Mouse (Mus musculus): ENCODE results near the gene Nod2. TPM values are rescaled to one million over a fixed set of nuclear protein-coding genes. Genes with fewer than 3 reads are reported as not detected.

The Nod2 gene
- polyA plus RNA-seq, 1 experiment: 0.43 TPM

GRCm38 (mm10) chr8:88697642-88698031 lies 50.5 kb downstream of the Nod2 start:
- Histone ChIP-seq H3K27me3 (ENCODE audit: control insufficient read depth, insufficient read depth, insufficient read length) (no peaks in the 10 kb centered on the region), H3K79me2 (ENCODE audit: control insufficient read depth, insufficient read depth) (peaks cover 45% of the 10 kb centered on the region), H3ac (ENCODE audit: control insufficient read depth, insufficient read length, low read depth) (peak overlapping the region; percentile 95), H3K4me3 (ENCODE audit: insufficient read depth, poor library complexity, severe bottlenecking) (peak overlapping the region; percentile 94), H3K36me3 (ENCODE audit: control insufficient read depth, insufficient read depth) (no peaks in the 10 kb centered on the region), H3K79me3 (ENCODE audit: low read depth) (peaks cover 26% of the 10 kb centered on the region)
- TF ChIP-seq CEBPB (IDR thresholded peaks at IDR 0.05; ENCODE audit: low read depth) (no peak), USF1 (IDR thresholded peaks at IDR 0.05; ENCODE audit: low read depth) (no peak), CTCF (IDR thresholded peaks at IDR 0.05; ENCODE audit: control insufficient read depth, insufficient read depth, insufficient read length) (no peak), FOSL1 (IDR thresholded peaks at IDR 0.05; ENCODE audit: insufficient read depth, low read length, poor library complexity, severe bottlenecking) (peak; percentile 37), MYOD1 (IDR thresholded peaks at IDR 0.05; ENCODE audit: control insufficient read depth, insufficient read length, low read depth) (peak; percentile 39), MAX (IDR thresholded peaks at IDR 0.05) (no peak), MYOG (IDR thresholded peaks at IDR 0.05; ENCODE audit: control insufficient read depth, extremely low read depth, insufficient read length) (no peak)

- Histone ChIP-seq H3ac (ENCODE audit: control insufficient read depth, insufficient read length, low read depth) (no peak overlapping the region), H3K36me3 (ENCODE audit: control insufficient read depth, insufficient read depth) (no peaks in the 10 kb centered on the region), H3K79me3 (ENCODE audit: low read depth) (peaks cover 30% of the 10 kb centered on the region), H3K4me3 (ENCODE audit: insufficient read depth, poor library complexity, severe bottlenecking) (peak overlapping the region; percentile 94), H3K27me3 (ENCODE audit: control insufficient read depth, insufficient read depth, insufficient read length) (no peaks in the 10 kb centered on the region), H3K79me2 (ENCODE audit: control insufficient read depth, insufficient read depth) (peaks cover 49% of the 10 kb centered on the region)
- TF ChIP-seq MYOG (IDR thresholded peaks at IDR 0.05; ENCODE audit: control insufficient read depth, extremely low read depth, insufficient read length): no peak
- no peak for TF ChIP-seq CEBPB (IDR thresholded peaks at IDR 0.05; ENCODE audit: low read depth)
- no peak for TF ChIP-seq MYOD1 (IDR thresholded peaks at IDR 0.05; ENCODE audit: control insufficient read depth, insufficient read length, low read depth)
- no peak for TF ChIP-seq FOSL1 (IDR thresholded peaks at IDR 0.05; ENCODE audit: insufficient read depth, low read length, poor library complexity, severe bottlenecking)
- TF ChIP-seq MAX (IDR thresholded peaks at IDR 0.05): no peak
- no peak for TF ChIP-seq USF1 (IDR thresholded peaks at IDR 0.05; ENCODE audit: low read depth)
- TF ChIP-seq CTCF (IDR thresholded peaks at IDR 0.05; ENCODE audit: control insufficient read depth, insufficient read depth, insufficient read length): no peak
Measured at GRCm38 (mm10) chr8:88698048-88698447, 50.9 kb downstream of the Nod2 start.

- TF ChIP-seq CEBPB (IDR thresholded peaks at IDR 0.05; ENCODE audit: low read depth) (no peak), MYOG (IDR thresholded peaks at IDR 0.05; ENCODE audit: control insufficient read depth, extremely low read depth, insufficient read length) (no peak), CTCF (IDR thresholded peaks at IDR 0.05; ENCODE audit: control insufficient read depth, insufficient read depth, insufficient read length) (no peak), MAX (IDR thresholded peaks at IDR 0.05) (no peak), MYOD1 (IDR thresholded peaks at IDR 0.05; ENCODE audit: control insufficient read depth, insufficient read length, low read depth) (no peak), FOSL1 (IDR thresholded peaks at IDR 0.05; ENCODE audit: insufficient read depth, low read length, poor library complexity, severe bottlenecking) (no peak)
- H3K36me3 ChIP-seq (ENCODE audit: control insufficient read depth, insufficient read depth): no peaks in the 10 kb centered on the region
- peaks cover 72% of the 10 kb centered on the region for H3K79me2 ChIP-seq (ENCODE audit: control insufficient read depth, insufficient read depth)
- H3K27me3 ChIP-seq (ENCODE audit: control insufficient read depth, insufficient read depth, insufficient read length): no peaks in the 10 kb centered on the region
- no peak overlapping the region for H3ac ChIP-seq (ENCODE audit: control insufficient read depth, insufficient read length, low read depth)
- H3K79me3 ChIP-seq (ENCODE audit: low read depth): peaks cover 34% of the 10 kb centered on the region
- H3K4me3 ChIP-seq (ENCODE audit: insufficient read depth, poor library complexity, severe bottlenecking): no peak overlapping the region
Measured at GRCm38 (mm10) chr8:88701611-88702010, 54.5 kb downstream of the Nod2 start.

- H3K36me3 ChIP-seq (ENCODE audit: control insufficient read depth, insufficient read depth): peaks cover 6% of the 10 kb centered on the region
- H3K79me2 ChIP-seq (ENCODE audit: control insufficient read depth, insufficient read depth): peaks cover 72% of the 10 kb centered on the region
- H3K27me3 ChIP-seq (ENCODE audit: control insufficient read depth, insufficient read depth, insufficient read length): no peaks in the 10 kb centered on the region
- H3K79me3 ChIP-seq (ENCODE audit: low read depth): peaks cover 34% of the 10 kb centered on the region
- no peak overlapping the region for H3ac ChIP-seq (ENCODE audit: control insufficient read depth, insufficient read length, low read depth)
- no peak overlapping the region for H3K4me3 ChIP-seq (ENCODE audit: insufficient read depth, poor library complexity, severe bottlenecking)
- TF ChIP-seq CTCF (IDR thresholded peaks at IDR 0.05; ENCODE audit: control insufficient read depth, insufficient read depth, insufficient read length) (no peak), FOSL1 (IDR thresholded peaks at IDR 0.05; ENCODE audit: insufficient read depth, low read length, poor library complexity, severe bottlenecking) (no peak), MYOG (IDR thresholded peaks at IDR 0.05; ENCODE audit: control insufficient read depth, extremely low read depth, insufficient read length) (no peak), CEBPB (IDR thresholded peaks at IDR 0.05; ENCODE audit: low read depth) (no peak), MAX (IDR thresholded peaks at IDR 0.05) (no peak), USF1 (IDR thresholded peaks at IDR 0.05; ENCODE audit: low read depth) (no peak), MYOD1 (IDR thresholded peaks at IDR 0.05; ENCODE audit: control insufficient read depth, insufficient read length, low read depth) (no peak)
Measured at GRCm38 (mm10) chr8:88702816-88703215, 55.7 kb downstream of the Nod2 start.

- Histone ChIP-seq H3K79me3 (ENCODE audit: low read depth) (no peaks in the 10 kb centered on the region), H3K4me3 (ENCODE audit: insufficient read depth, poor library complexity, severe bottlenecking) (no peak overlapping the region), H3K36me3 (ENCODE audit: control insufficient read depth, insufficient read depth) (peaks cover 43% of the 10 kb centered on the region), H3K27me3 (ENCODE audit: control insufficient read depth, insufficient read depth, insufficient read length) (no peaks in the 10 kb centered on the region), H3K79me2 (ENCODE audit: control insufficient read depth, insufficient read depth) (no peaks in the 10 kb centered on the region), H3ac (ENCODE audit: control insufficient read depth, insufficient read length, low read depth) (no peak overlapping the region)
- TF ChIP-seq CTCF (IDR thresholded peaks at IDR 0.05; ENCODE audit: control insufficient read depth, insufficient read depth, insufficient read length): no peak
- TF ChIP-seq MAX (IDR thresholded peaks at IDR 0.05): no peak
- TF ChIP-seq FOSL1 (IDR thresholded peaks at IDR 0.05; ENCODE audit: insufficient read depth, low read length, poor library complexity, severe bottlenecking): no peak
- TF ChIP-seq USF1 (IDR thresholded peaks at IDR 0.05; ENCODE audit: low read depth): no peak
- no peak for TF ChIP-seq MYOG (IDR thresholded peaks at IDR 0.05; ENCODE audit: control insufficient read depth, extremely low read depth, insufficient read length)
- no peak for TF ChIP-seq MYOD1 (IDR thresholded peaks at IDR 0.05; ENCODE audit: control insufficient read depth, insufficient read length, low read depth)
- TF ChIP-seq CEBPB (IDR thresholded peaks at IDR 0.05; ENCODE audit: low read depth): no peak
Measured at GRCm38 (mm10) chr8:88723256-88723963, 76.3 kb downstream of the Nod2 start.

Other genes with a start within 250 kb of the Nod2 start
- not detected for gene Nkd1, start 126.0 kb upstream of the Nod2 start, polyA plus RNA-seq (2012; fragmentation: generic; extraction: Trizol)
- gene Snx20, start 11.2 kb upstream of the Nod2 start, polyA plus RNA-seq (2012; fragmentation: generic; extraction: Trizol): 0.09 TPM
- gene Cyld, start 49.7 kb downstream of the Nod2 start, polyA plus RNA-seq (2012; fragmentation: generic; extraction: Trizol): 5.8 TPM

Measured in C2C12 (cell line).